In the genomic region with DNA sequence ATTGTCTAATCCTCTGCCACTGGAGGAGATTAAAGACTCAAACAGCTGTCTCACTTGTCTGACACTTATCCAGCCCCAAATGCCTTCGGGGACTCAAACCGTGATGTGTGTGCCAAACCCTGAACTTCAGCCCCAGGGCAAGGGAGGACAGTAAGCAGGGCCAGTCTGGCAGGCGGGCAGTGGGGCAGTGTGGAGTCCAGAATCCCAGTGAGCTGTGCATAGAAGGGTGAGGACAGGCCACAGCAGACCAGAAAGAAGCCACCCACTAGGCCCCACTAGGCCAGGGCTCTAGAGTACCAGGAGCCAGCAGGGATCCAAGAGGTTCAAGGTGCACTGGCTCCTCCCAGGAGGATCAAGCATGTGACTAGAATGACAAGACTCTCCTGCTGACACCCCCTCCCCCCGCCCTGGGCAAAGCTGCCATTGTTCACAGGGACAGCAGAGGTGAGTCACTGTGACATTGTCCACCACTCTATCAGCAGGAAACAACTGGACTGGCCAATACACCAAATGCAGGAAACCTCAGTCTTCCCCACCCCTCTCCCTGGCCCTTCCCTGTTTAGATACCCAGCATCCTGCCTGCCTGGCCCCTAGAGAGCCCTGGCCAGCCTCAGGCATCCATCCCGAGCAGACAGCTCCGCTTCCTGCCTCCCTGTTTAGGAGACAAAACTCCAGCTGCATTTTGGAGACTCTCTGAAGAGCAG, we compare ENCODE assay signal across 8 mouse cellular contexts. TPM values are rescaled to one million over a fixed set of nuclear protein-coding genes. Genes with fewer than 3 reads are reported as not detected.
DNase-seq lines count a peak whose midpoint lies in the region; ATAC-seq and TF ChIP-seq lines count a peak whose summit lies in the region.

No protein-coding gene starts in this region.

- no peak for TF ChIP-seq CTCF in liver, embryonic 14.5 days (IDR thresholded peaks at IDR 0.05; ENCODE audit: low read depth)

- H3K27ac ChIP-seq in liver, embryonic 14.5 days: no peak overlapping the region

- WGBS in liver, embryonic 14.5 days (ENCODE audit: insufficient replicate concordance): 16% methylated on average over 6 of the region's 6 CpGs

- intact Hi-C loops in heart, postnatal 36 days (cut with DNase I): loop anchor here (1.0 kb wide), 1 partner anchor 40 kb away; no protein-coding TSS in a partner anchor
- intact Hi-C loops in left cerebral cortex, postnatal 25 days (cut with DNase I): no loop called here

- no peak overlapping the region for H3K4me2 ChIP-seq in liver, embryonic 14.5 days (ENCODE audit: low read depth)

- no peak overlapping the region for H3K9ac ChIP-seq in liver, embryonic 14.5 days (replicated peaks)

- peaks cover 0 to 18% of the 10 kb centered on the region in 2 experiments; a peak in 2 of 4 replicates for H3K4me1 ChIP-seq in liver, embryonic 14.5 days (replicated peaks; ENCODE audit: control insufficient read depth in 2 of 2, insufficient read depth in 2 of 2, low read length in 1 of 2)

- no peaks in the 10 kb centered on the region for H3K27me3 ChIP-seq in liver, embryonic 14.5 days (ENCODE audit: control insufficient read depth, insufficient read depth, low read length)

- H3K9me3 ChIP-seq in liver, embryonic 14.5 days (ENCODE audit: control insufficient read depth, low read length): no peaks in the 10 kb centered on the region

- H3K4me3 ChIP-seq in liver, embryonic 14.5 days (ENCODE audit: insufficient read depth in 1 of 2, low read depth in 2 of 2, low read length in 2 of 2): no peak overlapping the region

- ATAC-seq in liver, embryonic 14.5 days (ENCODE audit: insufficient read depth): peak; percentile 72

- no peaks in the 10 kb centered on the region for H3K36me3 ChIP-seq in liver, embryonic 14.5 days (replicated peaks; ENCODE audit: control insufficient read depth, insufficient read depth, low read depth)

- TF ChIP-seq EP300 in liver, embryonic 14.5 days (IDR thresholded peaks at IDR 0.05; ENCODE audit: low read depth): peak; percentile 23; the same call in 1 of the 2 replicates

- peak; percentile 48 for DNase-seq in embryo, embryonic 10 days (ENCODE audit: low spot score)
- no peak for DNase-seq in embryo, embryonic 9.5 days (ENCODE audit: extremely low spot score)
- DNase-seq in adrenal gland, postnatal 25 days: peak; percentile 51
- peak; percentile 54 to 62 for DNase-seq in heart, postnatal 36 days
- no peak for DNase-seq in liver, embryonic 14.5 days (ENCODE audit: low read depth in 3 of 3, low spot score in 3 of 3)
- DNase-seq in cerebellum, adult 11-12 months: no peak
- DNase-seq in cerebellum, adult 9-11 months: no peak
- DNase-seq in left cerebral cortex, postnatal 25 days (ENCODE audit: low spot score in 2 of 2): no peak

RNA-seq across cellular contexts. Expression of a gene that starts 40.9 kb away (rescaled TPM):
- 44.1 and 46.6 TPM in 2 replicates for total RNA-seq in adrenal gland, postnatal 25 days (2021)
- total RNA-seq in heart, postnatal 36 days (2021): 100 to 1,000 TPM in 1 of 2 experiments, 10 to 100 TPM in 1; 80.9 to 113 TPM
- polyA plus RNA-seq in liver, embryonic 14.5 days (2012; rRNA removed): 11.6 and 12.1 TPM in 2 replicates
- 15.5 and 17.2 TPM in 2 replicates for polyA plus RNA-seq in liver, embryonic 14.5 days (2014; fragmentation: Nextera tagmentation; extraction: Ambion mirVana)
- total RNA-seq in left cerebral cortex, postnatal 25 days (2021): 10 to 100 TPM; 55.2 to 58.6 TPM

Comparison
In these comparisons a context has a peak if more than half of its experiments do, and no peak if none do; other contexts are left out.
1. DNase-seq: peak in embryo, embryonic 10 days (single experiment), adrenal gland, postnatal 25 days (single experiment) and heart, postnatal 36 days (2 of 2); none in embryo, embryonic 9.5 days (single experiment), liver, embryonic 14.5 days (0 of 3), cerebellum, adult 11-12 months (single experiment), cerebellum, adult 9-11 months (single experiment) and left cerebral cortex, postnatal 25 days (0 of 2).